Mouse (Mus musculus) forebrain, embryonic 10.5 days (tissue): ENCODE measurements around the gene Hoxc10. TPM values are rescaled to one million over a fixed set of nuclear protein-coding genes. Genes with fewer than 3 reads are reported as not detected.

Source experiments
- DNase-seq: peaks from one replicate; pipeline ENCODE4 v3.0.0-alpha.2; 2017; ENCODE audit warnings: low spot score; ENCODE audit errors: extremely low spot score
- H3K27ac ChIP-seq: fragments of 300-500 bp; sonication (generic); 2 replicates; pipeline ENCODE4 v1.5.1; 2016; ENCODE audit warnings: mild to moderate bottlenecking
- H3K27me3 ChIP-seq: fragments of 300-500 bp; sonication (generic); 2 replicates; pipeline ENCODE4 v1.6.1; 2016; ENCODE audit warnings: mild to moderate bottlenecking; ENCODE audit not compliant: poor library complexity, severe bottlenecking
- H3K36me3 ChIP-seq: fragments of 300-500 bp; sonication (generic); replicated peaks from 2 replicates; pipeline ENCODE4 v1.6.1; 2016; ENCODE audit warnings: mild to moderate bottlenecking, moderate library complexity
- H3K4me1 ChIP-seq: fragments of 300-500 bp; sonication (generic); 2 replicates; pipeline ENCODE4 v1.6.1; 2016
- H3K4me3 ChIP-seq: fragments of 300-500 bp; sonication (generic); 2 replicates; pipeline ENCODE4 v1.5.1; 2016; ENCODE audit warnings: mild to moderate bottlenecking, moderate library complexity
- H3K9me3 ChIP-seq: fragments of 300-500 bp; sonication (generic); 2 replicates; pipeline ENCODE4 v1.6.1; 2016; ENCODE audit warnings: mild to moderate bottlenecking, moderate library complexity
- WGBS: fragments of 180-500 bp; shearing (Covaris S2); methylation state at CpG from one replicate; pipeline ENCODE4 v1.1.7; 2016; 5-methylcytosine and 5-hydroxymethylcytosine counted together
- polyA plus RNA-seq: library from polyadenylated mRNA; unstranded; fragments of >200 nt; fragmentation: Nextera tagmentation; extraction: Ambion mirVana; gene quantifications from 2 replicates; pipeline ENCODE4 v1.2.1, GENCODE M21; 2016

Gene Hoxc10
- not detected in 2 replicates for polyA plus RNA-seq

GRCm38 (mm10) chr15:102966776-102967311, at the start of gene Hoxc10:
TSS of gene Hoxc10 (plus strand) at chr15:102966796.
- peaks cover 100% of the 10 kb centered on the region for H3K27me3 ChIP-seq
- H3K4me1 ChIP-seq = peaks cover 6% of the 10 kb centered on the region
- no peaks in the 10 kb centered on the region for H3K9me3 ChIP-seq
- no peak within 1 kb of the TSS for H3K27ac ChIP-seq
- 2% methylated on average over 27 of the region's 27 CpGs for WGBS
- H3K36me3 ChIP-seq = no peaks in the 10 kb centered on the region
- DNase-seq = no peak
- H3K4me3 ChIP-seq = peak within 1 kb of the TSS; percentile 23; the same call in 1 of the 2 replicates

- H3K27ac ChIP-seq = no peak overlapping the region
- peaks cover 100% of the 10 kb centered on the region for H3K27me3 ChIP-seq
- 1% methylated on average over 20 of the region's 20 CpGs for WGBS
- H3K4me1 ChIP-seq = peaks cover 17% of the 10 kb centered on the region
- no peak overlapping the region for H3K4me3 ChIP-seq
- H3K36me3 ChIP-seq = no peaks in the 10 kb centered on the region
- H3K9me3 ChIP-seq = no peaks in the 10 kb centered on the region
- no peak for DNase-seq
These were observed 48.5 kb upstream of the Hoxc10 start for GRCm38 (mm10) chr15:102917972-102918572.

GRCm38 (mm10) chr15:102918611-102919265, 47.9 kb upstream of the Hoxc10 start:
- H3K27ac ChIP-seq = no peak overlapping the region
- WGBS = 2% methylated on average over 7 of the region's 7 CpGs
- peak; percentile 21 for DNase-seq

GRCm38 (mm10) chr15:102919336-102920180, 47.0 kb upstream of the Hoxc10 start:
- 2% methylated on average over 12 of the region's 12 CpGs for WGBS
- H3K27me3 ChIP-seq = peaks cover 100% of the 10 kb centered on the region
- H3K9me3 ChIP-seq = no peaks in the 10 kb centered on the region
- DNase-seq = no peak
- peaks cover 17% of the 10 kb centered on the region for H3K4me1 ChIP-seq
- H3K36me3 ChIP-seq = no peaks in the 10 kb centered on the region
- no peak overlapping the region for H3K27ac ChIP-seq
- H3K4me3 ChIP-seq = no peak overlapping the region

More at GRCm38 (mm10) chr15:102918611-102919265, 47.9 kb upstream of the Hoxc10 start:
- Histone ChIP-seq H3K36me3 (no peaks in the 10 kb centered on the region), H3K9me3 (no peaks in the 10 kb centered on the region), H3K27me3 (peaks cover 100% of the 10 kb centered on the region), H3K4me1 (peaks cover 17% of the 10 kb centered on the region), H3K4me3 (no peak overlapping the region)

- peak; percentile 82 for DNase-seq
- Histone ChIP-seq H3K27me3 (peaks cover 100% of the 10 kb centered on the region), H3K36me3 (no peaks in the 10 kb centered on the region), H3K4me1 (peaks cover 17% of the 10 kb centered on the region), H3K27ac (no peak overlapping the region), H3K9me3 (no peaks in the 10 kb centered on the region), H3K4me3 (peak overlapping the region; percentile 30)
- under 1% methylated on average over 20 of the region's 20 CpGs for WGBS
These were observed 46.0 kb upstream of the Hoxc10 start for GRCm38 (mm10) chr15:102920619-102921018.

GRCm38 (mm10) chr15:102921053-102922011, 45.3 kb upstream of the Hoxc10 start, which contains the start of gene Hoxc13:
TSS of gene Hoxc13 (plus strand) at chr15:102921103.
- H3K4me1 ChIP-seq = peaks cover 17% of the 10 kb centered on the region
- H3K4me3 ChIP-seq = peak within 1 kb of the TSS; percentile 30
- H3K9me3 ChIP-seq = no peaks in the 10 kb centered on the region
- peaks cover 100% of the 10 kb centered on the region for H3K27me3 ChIP-seq
- H3K27ac ChIP-seq = no peak within 1 kb of the TSS
- under 1% methylated on average over 87 of the region's 88 CpGs for WGBS
- peak; percentile 47 for DNase-seq
- no peaks in the 10 kb centered on the region for H3K36me3 ChIP-seq

- WGBS = under 1% methylated on average over 24 of the region's 24 CpGs
- Histone ChIP-seq H3K4me3 (no peak overlapping the region), H3K27me3 (peaks cover 100% of the 10 kb centered on the region), H3K9me3 (no peaks in the 10 kb centered on the region), H3K36me3 (no peaks in the 10 kb centered on the region), H3K27ac (no peak overlapping the region), H3K4me1 (peaks cover 17% of the 10 kb centered on the region)
- no peak for DNase-seq
These were observed 44.6 kb upstream of the Hoxc10 start for GRCm38 (mm10) chr15:102922012-102922362.

GRCm38 (mm10) chr15:102922636-102923500, 43.7 kb upstream of the Hoxc10 start:
- H3K4me3 ChIP-seq = no peak overlapping the region
- 11% methylated on average over 6 of the region's 6 CpGs for WGBS
- H3K27ac ChIP-seq = no peak overlapping the region
- DNase-seq = peak; percentile 33
- H3K36me3 ChIP-seq = no peaks in the 10 kb centered on the region
- peaks cover 100% of the 10 kb centered on the region for H3K27me3 ChIP-seq
- no peaks in the 10 kb centered on the region for H3K9me3 ChIP-seq
- peaks cover 17% of the 10 kb centered on the region for H3K4me1 ChIP-seq

- no peak overlapping the region for H3K4me3 ChIP-seq
- WGBS = under 1% methylated on average over 40 of the region's 40 CpGs
- no peaks in the 10 kb centered on the region for H3K9me3 ChIP-seq
- H3K27ac ChIP-seq = no peak overlapping the region
- no peak for DNase-seq
- no peaks in the 10 kb centered on the region for H3K4me1 ChIP-seq
- H3K36me3 ChIP-seq = no peaks in the 10 kb centered on the region
- peaks cover 100% of the 10 kb centered on the region for H3K27me3 ChIP-seq
These were observed 39.5 kb upstream of the Hoxc10 start for GRCm38 (mm10) chr15:102927032-102927645.

- Histone ChIP-seq H3K4me1 (no peaks in the 10 kb centered on the region), H3K36me3 (no peaks in the 10 kb centered on the region), H3K4me3 (no peak overlapping the region), H3K27me3 (peaks cover 100% of the 10 kb centered on the region), H3K9me3 (no peaks in the 10 kb centered on the region), H3K27ac (no peak overlapping the region)
- under 1% methylated on average over 23 of the region's 23 CpGs for WGBS
- DNase-seq = no peak
These were observed 34.8 kb upstream of the Hoxc10 start for GRCm38 (mm10) chr15:102931706-102932358.
